Mouse (Mus musculus) heart, adult 9 months (tissue): ENCODE data around the gene Notch2.
"Not testable (repeated sequence)": the region's sequence is repeated elsewhere in the genome, so short reads cannot be mapped to it uniquely, and the experiment has no call there.

Experiments
- DNase-seq, 2 experiments: peaks; one replicate each; pipeline ENCODE4 v3.0.0; 2022; ENCODE audit warnings: low spot score in 2 of 2

Notch2 gene

GRCm38 (mm10) chr3:98099287-98099686 lies 86.0 kb downstream of the Notch2 start:
- no peak for DNase-seq

- DNase-seq: no peak
These were observed 88.2 kb downstream of the Notch2 start for GRCm38 (mm10) chr3:98101541-98101940.

GRCm38 (mm10) chr3:98104851-98105471 lies 91.6 kb downstream of the Notch2 start:
- DNase-seq: no peak

- no peak for DNase-seq
These were observed 92.2 kb downstream of the Notch2 start for GRCm38 (mm10) chr3:98105496-98105895.

DNA sequence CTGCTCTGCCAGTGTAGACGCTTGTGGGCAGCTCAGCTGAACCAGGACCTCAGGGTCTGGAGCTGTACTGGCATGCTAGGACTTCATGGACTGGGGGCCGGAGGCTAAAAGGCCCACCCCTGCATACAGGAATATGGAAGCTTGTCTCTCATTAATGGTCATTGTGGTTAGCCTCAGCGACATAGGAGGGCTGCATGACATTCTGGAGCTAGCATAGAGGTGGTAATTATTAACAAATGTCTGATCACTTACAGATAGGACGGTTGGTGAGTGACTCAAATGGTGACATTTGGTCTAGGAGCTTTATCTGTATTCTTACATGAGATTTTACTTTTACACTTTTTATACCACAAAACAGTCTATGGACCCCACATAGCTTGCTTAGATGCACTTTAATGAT lies 92.8 kb downstream of the Notch2 start:
- DNase-seq: no peak

- peak; percentile 61 to 66 for DNase-seq
These were observed 93.4 kb downstream of the Notch2 start for GRCm38 (mm10) chr3:98106590-98107313.

DNA sequence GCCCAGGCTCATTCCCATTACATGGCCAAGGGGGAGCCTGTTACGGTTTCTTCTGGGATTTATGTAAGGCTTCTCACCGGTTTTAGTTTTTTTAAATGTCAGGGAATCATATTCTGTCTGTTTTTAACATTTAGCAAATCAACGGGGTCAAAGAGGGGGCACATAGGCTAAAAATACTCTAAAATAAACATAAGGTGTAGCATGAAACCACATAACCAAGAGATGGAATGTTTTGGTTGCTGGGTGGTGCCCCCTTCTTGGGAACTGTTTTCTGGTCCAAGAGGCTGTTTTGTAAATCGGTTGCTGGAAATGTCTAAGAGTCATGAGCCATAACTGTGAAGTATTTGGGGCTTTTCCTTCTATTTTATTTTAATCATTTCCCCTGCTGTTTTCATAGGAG lies 95.1 kb downstream of the Notch2 start:
- DNase-seq: no peak

GRCm38 (mm10) chr3:98108866-98109265 lies 95.5 kb downstream of the Notch2 start:
- DNase-seq: no peak

DNA sequence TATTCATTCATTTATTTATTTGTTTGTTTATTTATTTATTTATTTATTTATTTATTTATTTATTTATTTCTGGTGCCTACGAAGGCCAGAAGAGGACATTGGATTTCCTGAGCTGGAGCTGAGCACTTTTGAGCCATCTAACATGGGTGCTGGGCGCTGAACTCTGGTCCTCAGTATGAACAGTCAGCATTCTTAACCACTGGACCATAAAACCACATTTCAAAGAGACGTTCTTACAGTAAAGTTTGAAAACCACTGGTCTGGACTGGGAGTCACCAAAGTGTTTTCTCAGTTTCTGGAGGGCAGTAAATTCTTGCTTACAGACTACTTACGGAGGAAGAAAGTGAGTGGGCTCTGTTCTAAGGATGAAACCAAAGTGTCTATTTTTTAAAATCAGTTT lies 97.3 kb downstream of the Notch2 start:
- DNase-seq: no peak

- no peak for DNase-seq
These were observed 104.9 kb downstream of the Notch2 start for GRCm38 (mm10) chr3:98118252-98118651.

- DNase-seq: no peak
These were observed 106.0 kb downstream of the Notch2 start for GRCm38 (mm10) chr3:98119338-98119737.

DNA sequence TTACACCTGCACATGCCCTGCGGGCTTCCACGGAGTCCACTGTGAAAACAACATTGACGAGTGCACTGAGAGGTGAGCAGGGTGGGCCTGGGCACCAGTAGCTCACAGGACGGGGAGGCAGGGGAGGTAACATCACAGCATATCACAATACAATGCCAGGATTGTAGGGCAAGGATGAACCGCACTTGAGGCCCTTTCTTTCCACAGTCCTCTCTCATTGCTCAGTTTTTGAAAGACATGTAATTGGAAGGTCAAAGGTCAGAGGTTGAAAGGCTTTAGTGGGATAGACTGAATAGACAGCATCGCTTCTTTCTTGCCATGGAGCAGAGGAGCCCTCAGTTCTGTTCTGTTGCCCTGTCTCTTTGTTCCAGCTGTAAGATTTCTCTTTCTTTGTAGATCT lies 107.6 kb downstream of the Notch2 start:
- no peak for DNase-seq

GRCm38 (mm10) chr3:98127775-98128174 lies 114.4 kb downstream of the Notch2 start:
- no peak for DNase-seq

DNA sequence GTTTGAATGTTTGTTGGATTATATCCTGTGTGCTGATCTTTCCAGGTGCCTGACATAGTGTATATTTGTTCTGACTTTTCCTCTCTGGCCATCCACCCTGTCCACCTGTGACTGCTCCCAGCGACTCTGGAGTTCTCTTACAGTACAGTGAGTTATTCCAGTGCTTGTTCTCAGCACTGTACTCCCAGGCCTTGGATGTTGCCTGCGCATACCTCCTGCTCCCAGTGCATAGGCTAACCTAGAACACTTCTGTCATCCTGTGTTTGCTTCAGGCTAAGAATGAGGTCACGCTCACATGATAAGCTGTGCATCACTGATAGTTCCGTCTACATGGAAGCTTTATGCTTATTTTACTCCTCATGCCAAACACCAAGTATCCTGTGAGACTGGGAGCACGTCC lies 115.4 kb downstream of the Notch2 start:
- no peak for DNase-seq

DNA sequence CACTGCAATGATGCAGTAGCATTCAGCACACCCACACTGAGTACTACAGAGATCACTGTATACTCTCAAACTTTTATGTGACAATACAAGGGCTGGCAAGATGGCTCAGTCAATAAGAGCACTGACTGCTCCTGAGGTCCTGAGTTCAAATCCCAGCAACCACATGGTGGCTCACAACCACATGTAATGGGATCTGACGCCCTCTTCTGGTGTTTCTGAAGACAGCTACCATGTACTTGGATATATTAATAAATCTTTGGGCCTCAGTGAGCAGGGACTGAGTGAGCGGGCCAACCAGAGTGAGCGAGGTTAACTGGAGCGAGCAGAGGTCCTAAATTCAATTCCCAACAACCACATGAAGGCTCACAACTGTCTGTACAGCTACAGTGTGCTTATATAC lies 118.8 kb downstream of the Notch2 start:
- DNase-seq: not testable (repeated sequence)

DNA sequence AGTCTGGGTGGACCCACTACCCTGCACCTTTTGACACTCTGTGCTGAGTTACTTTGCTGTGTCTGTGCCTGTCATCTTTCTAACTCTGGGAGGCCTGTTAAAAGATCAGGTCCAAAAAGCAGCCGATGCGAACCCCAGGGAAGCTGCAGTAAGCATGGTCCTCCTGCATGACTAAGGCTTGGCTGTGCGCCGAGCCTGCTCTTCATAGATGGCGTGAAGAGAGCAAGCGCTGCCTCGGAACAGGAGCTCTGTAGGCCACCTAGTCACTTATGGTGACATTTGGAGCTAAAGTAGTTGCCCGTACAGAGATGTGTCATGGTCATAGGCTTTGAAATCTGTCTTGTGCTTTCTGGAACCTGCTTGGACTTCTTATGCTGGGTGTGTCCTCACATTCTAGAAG lies 119.3 kb downstream of the Notch2 start:
- no peak for DNase-seq

GRCm38 (mm10) chr3:98141456-98141855 lies 128.1 kb downstream of the Notch2 start:
- DNase-seq: no peak

DNA sequence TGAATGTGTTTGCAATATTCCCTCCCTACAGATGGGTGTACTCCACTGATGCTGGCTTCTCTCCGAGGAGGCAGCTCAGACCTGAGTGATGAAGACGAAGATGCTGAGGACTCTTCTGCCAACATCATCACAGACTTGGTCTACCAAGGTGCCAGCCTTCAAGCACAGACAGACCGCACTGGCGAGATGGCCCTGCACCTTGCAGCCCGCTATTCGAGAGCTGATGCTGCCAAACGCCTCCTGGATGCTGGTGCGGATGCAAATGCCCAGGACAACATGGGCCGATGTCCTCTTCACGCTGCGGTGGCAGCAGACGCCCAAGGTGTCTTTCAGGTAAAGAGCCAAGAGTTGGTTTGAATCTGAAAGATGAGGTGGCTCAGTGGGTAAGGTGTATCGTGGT lies 129.5 kb downstream of the Notch2 start:
- DNase-seq: no peak

DNA sequence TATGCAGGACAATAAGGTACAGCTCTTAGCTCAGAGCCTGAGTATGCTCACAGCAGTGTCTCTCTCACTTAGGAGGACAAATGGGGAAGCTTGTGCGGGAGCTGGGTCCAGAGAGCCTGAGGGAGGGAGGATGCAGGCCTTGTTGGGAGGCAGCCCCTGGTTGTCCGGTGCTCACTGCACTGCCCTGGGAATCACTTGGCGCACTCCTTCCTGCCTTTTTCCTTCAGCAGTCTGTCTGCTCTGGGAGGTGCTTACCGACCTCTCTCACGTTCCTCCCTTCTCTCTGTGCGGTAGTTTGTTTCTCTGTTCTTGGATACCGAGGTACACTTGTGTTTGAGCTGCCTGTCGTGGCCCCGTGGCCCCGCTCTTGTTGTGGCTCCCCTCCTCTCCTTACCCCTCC lies 131.9 kb downstream of the Notch2 start:
- DNase-seq: no peak

GRCm38 (mm10) chr3:98146471-98147410 lies 133.4 kb downstream of the Notch2 start:
- no peak for DNase-seq

DNA sequence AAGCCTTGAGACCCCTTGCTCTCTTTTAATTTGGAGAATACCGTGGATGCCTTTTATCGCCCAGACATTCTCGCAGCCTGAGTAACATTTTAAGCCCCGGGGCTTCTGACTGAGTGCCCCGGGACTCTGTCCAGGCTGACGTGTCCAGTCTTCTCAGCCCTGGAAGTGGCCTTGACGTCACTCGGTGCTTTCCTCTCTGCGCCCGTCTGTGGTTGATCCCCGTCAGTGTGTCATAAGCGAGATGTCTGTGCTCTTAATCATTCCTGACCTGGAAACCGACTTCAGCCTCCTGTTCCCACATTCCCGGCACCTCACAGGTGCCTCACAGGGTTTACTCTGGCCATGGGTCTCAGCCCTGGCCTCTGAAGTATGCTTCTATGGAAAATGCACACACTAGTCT lies 134.4 kb downstream of the Notch2 start:
- DNase-seq: no peak

DNA sequence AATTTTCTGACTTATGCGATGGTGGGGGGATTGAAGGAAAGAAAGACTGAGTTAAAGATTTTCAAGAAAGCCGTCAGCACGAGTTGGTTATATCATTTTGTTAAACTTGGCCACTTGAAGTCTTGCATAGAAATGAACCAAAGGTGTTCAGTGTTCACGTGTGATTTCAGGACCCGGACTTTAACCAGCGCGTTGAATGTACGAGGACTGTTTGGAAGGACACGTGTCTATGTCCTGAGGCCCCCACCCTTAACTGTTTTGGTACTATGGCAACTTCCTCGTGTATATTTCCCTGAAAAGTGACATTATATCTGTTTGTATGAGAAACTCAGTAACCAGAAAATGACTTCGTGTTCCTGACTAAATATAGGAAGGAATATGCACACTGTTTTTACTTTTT lies 136.6 kb downstream of the Notch2 start:
- no peak for DNase-seq

DNA sequence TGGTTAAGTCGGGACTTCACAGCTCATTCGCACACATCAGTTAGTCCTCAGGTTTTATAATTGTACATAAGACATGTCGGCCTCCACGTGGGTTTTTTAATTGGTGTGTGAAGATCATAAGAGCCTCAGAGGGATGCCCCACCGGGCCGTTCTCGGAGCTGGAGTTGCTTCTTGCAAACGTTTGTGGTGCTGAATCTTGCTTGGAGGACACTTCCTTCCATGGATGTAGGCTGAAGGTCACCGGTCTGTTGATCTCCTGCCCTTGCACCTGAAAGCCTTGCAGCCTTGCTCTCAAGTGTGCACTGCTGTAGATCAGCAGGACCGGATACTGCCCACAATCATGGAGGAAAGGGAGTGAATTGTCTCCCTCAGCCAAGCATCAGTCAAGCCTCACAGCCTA lies 137.7 kb downstream of the Notch2 start:
- DNase-seq: no peak
